Mouse (Mus musculus) C2C12 (cell line): ENCODE measurements around the gene Ccdc6.

Experiments used
- CTCF ChIP-seq: IDR thresholded peaks from one replicate; pipeline ENCODE4 v1.5.1; 2011; ENCODE audit not compliant: control insufficient read depth, insufficient read depth, insufficient read length
- FOSL1 ChIP-seq: IDR thresholded peaks from one replicate; pipeline ENCODE4 v1.8.0; 2011; ENCODE audit warnings: mild to moderate bottlenecking, low read length; ENCODE audit not compliant: poor library complexity, insufficient read depth, severe bottlenecking
- MAX ChIP-seq: IDR thresholded peaks from one replicate; pipeline ENCODE4 v1.6.1; 2011; ENCODE audit warnings: mild to moderate bottlenecking, control low read depth
- MYOG ChIP-seq: IDR thresholded peaks from one replicate; pipeline ENCODE4 v1.6.1; 2011; ENCODE audit not compliant: control insufficient read depth, insufficient read length; ENCODE audit errors: extremely low read depth
- USF1 ChIP-seq: IDR thresholded peaks from one replicate; pipeline ENCODE4 v1.6.1; 2011; ENCODE audit warnings: low read depth, mild to moderate bottlenecking, control low read depth, moderate library complexity

DNA sequence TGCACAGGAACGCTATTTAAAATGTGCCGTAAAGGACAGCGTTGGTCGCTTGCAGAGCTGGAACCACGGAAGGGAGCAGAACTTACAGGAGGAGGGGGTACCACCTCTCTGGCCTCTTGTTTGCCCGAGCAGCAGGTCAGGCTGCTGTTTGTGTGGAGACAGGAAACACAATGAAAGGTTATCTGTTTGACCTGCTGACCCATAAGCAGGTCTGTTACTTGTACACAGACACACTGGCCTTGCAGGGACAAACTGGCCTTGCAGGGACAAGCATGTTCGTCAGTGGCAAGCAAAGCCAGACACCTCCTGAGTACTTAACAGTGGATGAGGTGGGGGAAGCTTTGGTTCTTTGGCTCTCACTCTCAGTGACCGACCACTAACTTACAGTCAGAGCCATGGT lies 2.1 kb downstream of the Ccdc6 start:
- TF ChIP-seq CTCF (no peak), MYOG (no peak), MAX (no peak), USF1 (no peak), FOSL1 (no peak)
